Mouse (Mus musculus): Measurements from ENCODE around the gene Usp48. TPM values are rescaled to one million over a fixed set of nuclear protein-coding genes. Genes with fewer than 3 reads are reported as not detected.
A peak's percentile ranks its signal among the peaks of the same experiment; 100 is the strongest.

The Usp48 gene
- total and polyA plus RNA-seq, 3 experiments: 27.1 to 99.6 TPM; not detected in 1

- no peaks in the 10 kb centered on the region for H3K79me2 ChIP-seq (ENCODE audit: control insufficient read depth, insufficient read depth, low read length, poor library complexity)
- no peaks in the 10 kb centered on the region for H3K9me3 ChIP-seq (replicated peaks; ENCODE audit: insufficient read depth, low read length)
- no peaks in the 10 kb centered on the region for H3K36me3 ChIP-seq (ENCODE audit: control insufficient read depth in 1 of 2, insufficient read depth in 2 of 2, low read length in 2 of 2)
- H3K27ac ChIP-seq (ENCODE audit: control insufficient read depth, low read depth, low read length): no peak overlapping the region
- H3K4me1 ChIP-seq (ENCODE audit: control insufficient read depth in 1 of 2, insufficient read depth in 2 of 2, low read length in 2 of 2): no peaks in the 10 kb centered on the region
- no peak overlapping the region for H3K4me3 ChIP-seq (ENCODE audit: control insufficient read depth in 1 of 2, insufficient read depth in 1 of 2, low read depth in 2 of 2, low read length in 2 of 2)
- H3K27me3 ChIP-seq (ENCODE audit: control insufficient read depth in 1 of 2, insufficient read depth in 2 of 2, low read length in 2 of 2): peaks cover 0 to 2% of the 10 kb centered on the region in 2 experiments; a peak in 2 of 4 replicates
- H3K9ac ChIP-seq (ENCODE audit: control insufficient read depth, low read depth, low read length, poor library complexity, severe bottlenecking): no peak overlapping the region
- DNase-seq (ENCODE audit: low read depth, low spot score): peak; percentile 40
- no peak for TF ChIP-seq USF2 (IDR thresholded peaks at IDR 0.05; ENCODE audit: borderline replicate concordance in 1 of 2, insufficient read depth in 1 of 2, low read depth in 1 of 2, low read length in 2 of 2)
- TF ChIP-seq SMC3 (IDR thresholded peaks at IDR 0.05; ENCODE audit: low read depth, low read length): peak; percentile 91
- peak; percentile 61 for TF ChIP-seq RAD21 (IDR thresholded peaks at IDR 0.05; ENCODE audit: low read depth, low read length)
- TF ChIP-seq BHLHE40 (IDR thresholded peaks at IDR 0.05; ENCODE audit: borderline replicate concordance, low read depth, low read length): no peak
- peak; percentile 64; the same call in 1 of the 2 replicates for TF ChIP-seq ZC3H11A (IDR thresholded peaks at IDR 0.05; ENCODE audit: low read depth, low read length)
- TF ChIP-seq MEF2A (IDR thresholded peaks at IDR 0.05; ENCODE audit: extremely low read depth, insufficient replicate concordance, low read depth, low read length, poor library complexity, severe bottlenecking): no peak
- TF ChIP-seq NELFE (IDR thresholded peaks at IDR 0.05; ENCODE audit: low read depth, low read length): no peak
- no peak for TF ChIP-seq HCFC1 (IDR thresholded peaks at IDR 0.05; ENCODE audit: low read depth, low read length)
- TF ChIP-seq JUND (IDR thresholded peaks at IDR 0.05; ENCODE audit: low read depth, low read length): no peak
- TF ChIP-seq TBP (IDR thresholded peaks at IDR 0.05; ENCODE audit: low read depth, low read length): no peak
- peak; percentile 78 to 93 (median 89) for TF ChIP-seq CTCF (IDR thresholded peaks at IDR 0.05 in 2 of 3, conservative IDR thresholded peaks at IDR 0.05 in 1 of 3; ENCODE audit: control insufficient read depth in 1 of 3, insufficient read depth in 1 of 3, low read depth in 2 of 3, low read length in 3 of 3, poor library complexity in 1 of 3, severe bottlenecking in 1 of 3)
- no peak for TF ChIP-seq GABPA (IDR thresholded peaks at IDR 0.05; ENCODE audit: low read depth, low read length)
- TF ChIP-seq MAZ (IDR thresholded peaks at IDR 0.05; ENCODE audit: low read depth, low read length): no peak
Measured at GRCm38 (mm10) chr4:137682961-137683453, 89.5 kb downstream of the Usp48 start.

- H3K4me3 ChIP-seq (ENCODE audit: control insufficient read depth in 1 of 2, insufficient read depth in 1 of 2, low read depth in 2 of 2, low read length in 2 of 2): no peak overlapping the region
- no peaks in the 10 kb centered on the region for H3K79me2 ChIP-seq (ENCODE audit: control insufficient read depth, insufficient read depth, low read length, poor library complexity)
- DNase-seq (ENCODE audit: low read depth, low spot score): no peak
- TF ChIP-seq KAT2A (conservative IDR thresholded peaks at IDR 0.05; ENCODE audit: low read depth, low read length) (no peak), TCF12 (IDR thresholded peaks at IDR 0.05; ENCODE audit: low read depth, low read length) (no peak), RAD21 (IDR thresholded peaks at IDR 0.05; ENCODE audit: low read depth, low read length) (no peak), NELFE (IDR thresholded peaks at IDR 0.05; ENCODE audit: low read depth, low read length) (no peak), SMC3 (IDR thresholded peaks at IDR 0.05; ENCODE audit: low read depth, low read length) (no peak), UBTF (IDR thresholded peaks at IDR 0.05; ENCODE audit: borderline replicate concordance, insufficient read depth, low read depth, low read length) (no peak), TAL1 (IDR thresholded peaks at IDR 0.05; ENCODE audit: low read length) (no peak), NRF1 (IDR thresholded peaks at IDR 0.05; ENCODE audit: insufficient read depth, low read depth, low read length, poor library complexity, severe bottlenecking) (no peak), CTCF (IDR thresholded peaks at IDR 0.05 in 2 of 3, conservative IDR thresholded peaks at IDR 0.05 in 1 of 3; ENCODE audit: control insufficient read depth in 1 of 3, insufficient read depth in 1 of 3, low read depth in 2 of 3, low read length in 3 of 3, poor library complexity in 1 of 3, severe bottlenecking in 1 of 3) (no peak), ZC3H11A (IDR thresholded peaks at IDR 0.05; ENCODE audit: low read depth, low read length) (no peak), GATA1 (IDR thresholded peaks at IDR 0.05; ENCODE audit: low read depth, low read length) (no peak), EP300 (IDR thresholded peaks at IDR 0.05; ENCODE audit: low read depth in 1 of 2, low read length in 2 of 2) (no peak), CHD1 (IDR thresholded peaks at IDR 0.05; ENCODE audit: low read depth, low read length) (no peak)
- H3K36me3 ChIP-seq (ENCODE audit: control insufficient read depth in 1 of 2, insufficient read depth in 2 of 2, low read length in 2 of 2): no peaks in the 10 kb centered on the region
- no peak overlapping the region for H3K9ac ChIP-seq (ENCODE audit: control insufficient read depth, low read depth, low read length, poor library complexity, severe bottlenecking)
- H3K27me3 ChIP-seq (ENCODE audit: control insufficient read depth in 1 of 2, insufficient read depth in 2 of 2, low read length in 2 of 2): peaks cover 0 to 10% of the 10 kb centered on the region in 2 experiments; a peak in 2 of 4 replicates
- H3K4me1 ChIP-seq (ENCODE audit: control insufficient read depth in 1 of 2, insufficient read depth in 2 of 2, low read length in 2 of 2): no peaks in the 10 kb centered on the region
- no peaks in the 10 kb centered on the region for H3K9me3 ChIP-seq (replicated peaks; ENCODE audit: insufficient read depth, low read length)
- H3K27ac ChIP-seq (ENCODE audit: control insufficient read depth, low read depth, low read length): no peak overlapping the region
Measured at GRCm38 (mm10) chr4:137684830-137685343, 91.3 kb downstream of the Usp48 start.

All from MEL (cell line).